In genomic region chr4:143611927-143612326, GRCm38 (mm10) we compare ENCODE assay signal across 24 mouse cellular contexts. TPM values are rescaled to one million over a fixed set of nuclear protein-coding genes. Genes with fewer than 3 reads are reported as not detected.
ATAC-seq lines count a peak whose summit lies in the region.
"Not testable (repeated sequence)": the region's sequence is repeated elsewhere in the genome, so short reads cannot be mapped to it uniquely, and the experiment has no call there.
"Had no signal": no experiment of that assay in that cellular context is flagged by ENCODE, and none has a peak within 500 bp of the region (broad histone marks: within the 10 kb centered on the region; RNA-seq: fewer than 3 reads in every experiment).

No protein-coding gene starts in this region.

- H3K27me3 ChIP-seq in stomach, embryonic 14.5 days (ENCODE audit: control insufficient read depth, insufficient read depth, low read length) = not testable (repeated sequence)

- 84% methylated on average over 9 of the region's 9 CpGs for WGBS in stomach, embryonic 14.5 days

- H3K4me1 ChIP-seq in stomach, embryonic 14.5 days (ENCODE audit: control insufficient read depth, insufficient read depth, low read length) = not testable (repeated sequence)

- not testable (repeated sequence) for H3K9ac ChIP-seq in stomach, embryonic 14.5 days (replicated peaks; ENCODE audit: low read depth, low read length)

- not testable (repeated sequence) for H3K36me3 ChIP-seq in stomach, embryonic 14.5 days (ENCODE audit: control insufficient read depth, insufficient read depth, low read length)

- 0 out of 2 replicates have a peak, but pooled peaks have one; percentile 39 for ATAC-seq in common myeloid progenitor, adult 5-6 weeks (replicated peaks; ENCODE audit: low read depth, poor library complexity, severe bottlenecking)
- ATAC-seq in erythroblast, adult 5-6 weeks (replicated peaks; ENCODE audit: low FRiP score, poor library complexity, severe bottlenecking) = peak; percentile 73; the same call in 1 of the 2 replicates
- ATAC-seq in erythroid progenitor cell, adult 5-6 weeks (replicated peaks; ENCODE audit: low FRiP score, poor library complexity, severe bottlenecking) = peak; percentile 80
- peak; percentile 42; the same call in 1 of the 2 replicates for ATAC-seq in granulocyte monocyte progenitor cell, adult 5-6 weeks (replicated peaks; ENCODE audit: poor library complexity, severe bottlenecking)
- ATAC-seq in megakaryocyte, adult 5-6 weeks (ENCODE audit: poor library complexity, severe bottlenecking) = peak; percentile 64
- 0 out of 2 replicates have a peak, but pooled peaks have one; percentile 23 for ATAC-seq in neutrophil, adult 5-6 weeks (ENCODE audit: extremely low read depth, insufficient number of reproducible peaks, low FRiP score, poor library complexity, severe bottlenecking)
- ATAC-seq in stomach, embryonic 14.5 days (ENCODE audit: insufficient number of reproducible peaks, insufficient read depth, low FRiP score, low read depth) = 0 out of 2 replicates have a peak, but pooled peaks have one; percentile 23

- H3K27ac ChIP-seq in stomach, embryonic 14.5 days (ENCODE audit: low read length) = not testable (repeated sequence)

- not testable (repeated sequence) for H3K4me2 ChIP-seq in stomach, embryonic 14.5 days (replicated peaks; ENCODE audit: low read depth, low read length)

- not testable (repeated sequence) for H3K4me3 ChIP-seq in stomach, embryonic 14.5 days (ENCODE audit: low read depth, low read length)

- H3K9me3 ChIP-seq in stomach, embryonic 14.5 days (ENCODE audit: control insufficient read depth, low read depth, low read length) = not testable (repeated sequence)

RNA-seq across cellular contexts. Expression of gene Gm13083, which starts 2.9 kb away (rescaled TPM):
- total RNA-seq in common myeloid progenitor, adult 5-6 weeks (2017) = not detected in 2 replicates
- total RNA-seq in erythroblast, adult 5-6 weeks (2015; ENCODE audit: low replicate concordance) = not detected in 2 replicates
- not detected in 2 replicates for total RNA-seq in erythroblast, adult 5-6 weeks (2017; ENCODE audit: low replicate concordance)
- not detected in 2 replicates for total RNA-seq in erythroid progenitor cell, adult 5-6 weeks (2015; ENCODE audit: low replicate concordance)
- not detected in 2 replicates for total RNA-seq in erythroid progenitor cell, adult 5-6 weeks (2017; ENCODE audit: low replicate concordance)
- total RNA-seq in granulocyte monocyte progenitor cell, adult 5-6 weeks (2014; fragmentation: Nextera tagmentation) = not detected in 2 replicates
- total RNA-seq in granulocyte monocyte progenitor cell, adult 5-6 weeks (2017) = not detected in 2 replicates
- not detected in 2 replicates for total RNA-seq in megakaryocyte, adult 5-6 weeks (2015)
- total RNA-seq in megakaryocyte, adult 5-6 weeks (2017) = 0.07 TPM in 1 of 2 replicates, not detected in the other
- 0.25 TPM in 1 of 2 replicates, not detected in the other for total RNA-seq in neutrophil, adult 5-6 weeks (2017)
- polyA plus RNA-seq in stomach, embryonic 14.5 days (2014; fragmentation: Nextera tagmentation; extraction: Ambion mirVana) = not detected in 2 replicates
- total RNA-seq: adrenal gland, adult 18-20 months; adrenal gland, adult 2 months; adrenal gland, adult 8-10 months; adrenal gland, postnatal 10 days; adrenal gland, postnatal 14 days; adrenal gland, postnatal 25 days; adrenal gland, postnatal 36 days; adrenal gland, postnatal 4 days; CH12.LX; MEL had no signal
- polyA plus RNA-seq: activated CD4-positive, CD25-positive, alpha-beta regulatory T cell, adult 4 months; adrenal gland, adult 2 months; brain, embryonic 14.5 days; CD4-positive, CD25-positive, alpha-beta regulatory T cell, adult 4 months; G1E; Patski had no signal

RNA-seq across cellular contexts. Expression of gene Gm13088, which starts 45.1 kb away (rescaled TPM):
- total RNA-seq in common myeloid progenitor, adult 5-6 weeks (2017) = not detected in 2 replicates
- total RNA-seq in erythroblast, adult 5-6 weeks (2015; ENCODE audit: low replicate concordance) = not detected in 2 replicates
- not detected in 2 replicates for total RNA-seq in erythroblast, adult 5-6 weeks (2017; ENCODE audit: low replicate concordance)
- total RNA-seq in erythroid progenitor cell, adult 5-6 weeks (2015; ENCODE audit: low replicate concordance) = not detected in 2 replicates
- not detected in 2 replicates for total RNA-seq in erythroid progenitor cell, adult 5-6 weeks (2017; ENCODE audit: low replicate concordance)
- total RNA-seq in granulocyte monocyte progenitor cell, adult 5-6 weeks (2014; fragmentation: Nextera tagmentation) = not detected in 2 replicates
- total RNA-seq in granulocyte monocyte progenitor cell, adult 5-6 weeks (2017) = not detected in 2 replicates
- total RNA-seq in megakaryocyte, adult 5-6 weeks (2015) = not detected in 2 replicates
- total RNA-seq in megakaryocyte, adult 5-6 weeks (2017) = not detected in 2 replicates
- total RNA-seq in neutrophil, adult 5-6 weeks (2017) = not detected in 2 replicates
- not detected in 2 replicates for polyA plus RNA-seq in stomach, embryonic 14.5 days (2014; fragmentation: Nextera tagmentation; extraction: Ambion mirVana)
- total RNA-seq: adrenal gland, adult 18-20 months; adrenal gland, adult 2 months; adrenal gland, adult 8-10 months; adrenal gland, postnatal 10 days; adrenal gland, postnatal 14 days; adrenal gland, postnatal 25 days; adrenal gland, postnatal 36 days; adrenal gland, postnatal 4 days; CH12.LX; ES-E14; MEL had no signal
- polyA plus RNA-seq: activated CD4-positive, CD25-positive, alpha-beta regulatory T cell, adult 4 months; adrenal gland, adult 2 months; brain, embryonic 14.5 days; C2C12; CD4-positive, CD25-positive, alpha-beta regulatory T cell, adult 4 months; G1E; Patski had no signal

Comparison
In these comparisons a context has a peak if more than half of its experiments do, and no peak if none do; other contexts are left out.
1. ATAC-seq: peak in every context shown above with its lines; median percentile 80 in erythroid progenitor cell, adult 5-6 weeks; 73 in erythroblast, adult 5-6 weeks; 64 in megakaryocyte, adult 5-6 weeks; 42 in granulocyte monocyte progenitor cell, adult 5-6 weeks; 39 in common myeloid progenitor, adult 5-6 weeks; 23 in neutrophil, adult 5-6 weeks; 23 in stomach, embryonic 14.5 days.